Mouse (Mus musculus) liver, embryonic 11.5 days (tissue): ENCODE measurements around the gene Rbpjl. TPM values are rescaled to one million over a fixed set of nuclear protein-coding genes. Genes with fewer than 3 reads are reported as not detected.

Experiments used
- ATAC-seq: fragments of 200-750 bp; cut with Nextera tagmentation; replicated peaks from 2 replicates; pipeline ENCODE4 v1.8.0; 2017; ENCODE audit warnings: moderate number of reproducible peaks, mild to moderate bottlenecking, moderate TSS enrichment, moderate library complexity; ENCODE audit not compliant: low FRiP score
- DNase-seq: peaks from one replicate; pipeline ENCODE4 v3.0.0-alpha.2; 2017; ENCODE audit warnings: low spot score
- H3K27ac ChIP-seq: fragments of 300-500 bp; sonication (generic); 2 replicates; pipeline ENCODE4 v1.5.1; 2014; ENCODE audit warnings: mild to moderate bottlenecking, low read depth, low read length, control low read depth
- H3K27me3 ChIP-seq: fragments of 300-500 bp; sonication (generic); replicated peaks from 2 replicates; pipeline ENCODE4 v1.6.1; 2014; ENCODE audit warnings: low read length, mixed read lengths; ENCODE audit not compliant: control insufficient read depth, insufficient read depth
- H3K36me3 ChIP-seq: fragments of 300-500 bp; sonication (generic); 2 replicates; pipeline ENCODE4 v1.6.1; 2014; ENCODE audit warnings: mild to moderate bottlenecking, low read length, moderate library complexity, mixed read lengths; ENCODE audit not compliant: control insufficient read depth, insufficient read depth
- H3K4me1 ChIP-seq: fragments of 300-500 bp; sonication (generic); replicated peaks from 2 replicates; pipeline ENCODE4 v1.6.1; 2014; ENCODE audit warnings: low read length, mixed read lengths; ENCODE audit not compliant: control insufficient read depth, insufficient read depth
- H3K4me2 ChIP-seq: fragments of 300-500 bp; sonication (generic); 2 replicates; pipeline ENCODE4 v1.6.1; 2014; ENCODE audit warnings: mild to moderate bottlenecking, control low read depth, moderate library complexity
- H3K4me3 ChIP-seq: fragments of 300-500 bp; sonication (generic); 2 replicates; pipeline ENCODE4 v1.5.1; 2014; ENCODE audit warnings: low read depth, low read length, control low read depth
- H3K9ac ChIP-seq: fragments of 300-500 bp; sonication (generic); 2 replicates; pipeline ENCODE4 v1.6.1; 2014; ENCODE audit warnings: low read depth, low read length, control low read depth
- H3K9me3 ChIP-seq: fragments of 300-500 bp; sonication (generic); 2 replicates; pipeline ENCODE4 v1.6.1; 2016; ENCODE audit warnings: low read length, inconsistent platforms, mixed read lengths; ENCODE audit not compliant: control insufficient read depth
- WGBS: fragments of 180-500 bp; shearing (Covaris S2); extraction: QIAGEN DNeasy Blood & Tissue Kit; methylation state at CpG from one replicate; pipeline ENCODE4 v1.1.7; 2014; 5-methylcytosine and 5-hydroxymethylcytosine counted together
- polyA plus RNA-seq: library from polyadenylated mRNA; unstranded; fragments of >200 nt; fragmentation: Nextera tagmentation; extraction: Ambion mirVana; gene quantifications from 2 replicates; pipeline ENCODE4 v1.2.1, GENCODE M21; 2014

Rbpjl gene
- polyA plus RNA-seq, 1 experiment from 2014 or later, result 0.12 TPM

GRCm38 (mm10) chr2:164448921-164449320 lies 46.0 kb downstream of the Rbpjl start:
- ATAC-seq (no peak), DNase-seq (no peak)
- Histone ChIP-seq H3K9me3 (no peaks in the 10 kb centered on the region), H3K36me3 (no peaks in the 10 kb centered on the region), H3K27ac (no peak overlapping the region), H3K4me2 (no peak overlapping the region), H3K9ac (no peak overlapping the region), H3K4me1 (no peaks in the 10 kb centered on the region), H3K4me3 (no peak overlapping the region), H3K27me3 (peaks cover under 1% of the 10 kb centered on the region; the same call in 1 of the 2 replicates)
- WGBS, result 81% methylated on average over 5 of the region's 5 CpGs

- H3K36me3 ChIP-seq, result no peaks in the 10 kb centered on the region
- H3K9ac ChIP-seq, result no peak overlapping the region
- no peak for ATAC-seq
- 82% methylated on average over 14 of the region's 14 CpGs for WGBS
- no peak for DNase-seq
- no peak overlapping the region for H3K27ac ChIP-seq
- H3K4me3 ChIP-seq, result no peak overlapping the region
- H3K9me3 ChIP-seq, result no peaks in the 10 kb centered on the region
- no peak overlapping the region for H3K4me2 ChIP-seq
- no peaks in the 10 kb centered on the region for H3K4me1 ChIP-seq
- H3K27me3 ChIP-seq, result no peaks in the 10 kb centered on the region; the same call in 1 of the 2 replicates
Observed at GRCm38 (mm10) chr2:164449341-164450042, 46.6 kb downstream of the Rbpjl start.

DNA sequence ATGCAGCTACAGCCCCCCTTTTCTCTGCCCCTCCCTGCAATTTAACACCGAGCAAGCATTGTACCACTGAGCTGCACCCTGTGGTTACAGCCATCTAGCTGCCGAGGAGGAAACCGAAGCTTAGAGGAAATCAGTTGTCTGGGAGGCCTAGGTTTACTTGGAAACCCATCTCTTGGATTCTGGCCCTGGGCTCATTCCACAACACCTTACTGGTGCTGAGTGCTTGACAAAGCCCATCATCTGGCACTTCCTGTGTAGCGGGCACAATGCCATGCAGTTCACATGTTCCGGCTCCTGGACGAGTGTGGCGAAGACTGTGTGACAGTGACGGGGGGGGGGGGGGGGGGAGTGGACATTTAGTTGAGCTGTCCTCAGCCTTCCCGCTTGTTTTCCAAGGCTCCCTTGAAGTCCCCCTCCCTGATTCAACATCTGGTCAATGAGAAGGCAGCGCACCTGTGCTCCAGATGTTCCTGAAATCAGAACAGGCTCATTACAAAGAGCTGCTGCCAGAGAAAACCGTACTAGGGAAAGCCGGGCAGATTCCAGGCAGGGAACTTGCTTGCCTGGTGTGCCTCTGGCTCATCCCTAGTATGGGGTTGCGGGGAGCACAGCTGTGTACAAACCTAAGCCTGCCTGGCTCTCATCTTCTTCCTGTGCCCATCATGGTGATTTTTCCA lies 49.2 kb downstream of the Rbpjl start:
- H3K4me1 ChIP-seq, result peaks cover 11% of the 10 kb centered on the region; the same call in 1 of the 2 replicates
- no peak overlapping the region for H3K4me3 ChIP-seq

DNA sequence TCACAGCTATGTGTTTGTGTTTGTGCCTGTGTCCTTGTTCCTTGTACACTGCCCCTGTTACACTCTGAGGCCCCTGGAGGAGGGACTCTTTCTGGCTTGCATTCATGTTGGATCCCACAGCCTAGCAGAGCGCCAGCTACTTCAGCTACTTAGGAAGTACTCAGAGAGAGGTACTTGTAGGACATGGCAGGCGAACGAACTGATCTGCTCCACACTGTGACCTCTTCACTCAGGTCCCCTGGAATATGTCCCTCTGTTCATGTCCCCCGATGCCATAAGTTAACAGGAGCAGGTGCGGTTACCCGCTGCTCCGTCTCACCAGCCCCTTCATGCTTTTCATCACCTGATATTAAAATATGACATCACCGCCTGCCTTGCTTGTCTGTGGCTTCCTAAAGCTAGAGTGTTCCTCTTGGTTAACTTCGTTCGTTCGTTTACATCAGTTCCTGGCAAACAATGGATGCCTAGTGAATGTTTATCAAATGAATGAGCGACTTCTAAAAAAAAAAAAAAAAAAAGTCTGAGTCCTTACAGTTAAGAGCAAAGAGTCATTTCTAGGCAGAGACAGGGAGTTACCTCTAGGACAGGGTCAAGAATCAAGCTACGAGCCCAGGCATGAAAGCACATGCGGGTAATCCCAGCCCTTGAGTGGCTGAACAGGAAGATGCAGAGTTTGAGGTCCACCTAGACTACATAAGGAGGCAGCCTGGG lies 50.3 kb downstream of the Rbpjl start:
- H3K27me3 ChIP-seq, result no peaks in the 10 kb centered on the region; the same call in 1 of the 2 replicates
- H3K36me3 ChIP-seq, result no peaks in the 10 kb centered on the region
- WGBS, result 72% methylated on average over 14 of the region's 14 CpGs
- peaks cover 11% of the 10 kb centered on the region; the same call in 1 of the 2 replicates for H3K4me1 ChIP-seq
- no peak overlapping the region for H3K9ac ChIP-seq
- no peak overlapping the region for H3K27ac ChIP-seq
- H3K4me2 ChIP-seq, result no peak overlapping the region
- ATAC-seq (no peak), DNase-seq (no peak)
- no peak overlapping the region for H3K4me3 ChIP-seq
- no peaks in the 10 kb centered on the region for H3K9me3 ChIP-seq

More for the DNA sequence above, 49.2 kb downstream of the Rbpjl start:
- no peaks in the 10 kb centered on the region for H3K9me3 ChIP-seq
- no peak overlapping the region for H3K4me2 ChIP-seq
- ATAC-seq (no peak), DNase-seq (no peak)
- no peaks in the 10 kb centered on the region for H3K36me3 ChIP-seq
- H3K27me3 ChIP-seq, result no peaks in the 10 kb centered on the region; the same call in 1 of the 2 replicates
- WGBS, result 58% methylated on average over 13 of the region's 13 CpGs
- no peak overlapping the region for H3K27ac ChIP-seq
- H3K9ac ChIP-seq, result no peak overlapping the region

DNA sequence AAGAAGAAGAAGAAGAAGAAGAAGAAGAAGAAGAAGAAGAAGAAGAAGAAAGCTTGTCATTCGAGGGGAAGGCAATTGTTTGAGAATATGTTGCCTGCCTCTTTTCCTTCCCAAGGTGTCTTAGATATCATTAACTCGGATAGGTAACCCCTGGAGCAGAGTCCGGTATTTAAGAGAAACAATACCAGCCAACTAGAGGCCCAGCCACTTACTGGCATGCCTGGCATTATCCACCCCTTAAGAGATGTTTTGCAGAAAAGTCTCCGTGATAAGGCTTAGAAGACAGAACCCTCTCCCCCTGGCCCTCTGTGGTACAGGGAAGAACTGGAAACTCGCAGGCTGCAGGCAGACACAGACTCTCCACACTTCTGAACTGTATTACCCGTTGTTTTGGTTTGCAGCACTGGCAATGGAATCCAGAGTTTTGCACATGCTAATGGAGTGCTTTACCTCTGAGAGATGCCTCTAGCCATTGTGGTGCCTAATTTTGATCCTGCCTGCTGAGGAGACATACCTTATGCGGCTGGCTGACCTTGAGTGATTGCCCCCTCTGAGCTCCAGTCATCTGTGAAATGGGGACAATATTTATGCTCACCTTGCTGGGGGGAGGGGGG lies 51.1 kb downstream of the Rbpjl start:
- Histone ChIP-seq H3K4me3 (no peak overlapping the region), H3K27ac (no peak overlapping the region), H3K36me3 (no peaks in the 10 kb centered on the region), H3K9ac (no peak overlapping the region), H3K4me1 (peaks cover 11% of the 10 kb centered on the region; the same call in 1 of the 2 replicates), H3K4me2 (no peak overlapping the region), H3K9me3 (no peaks in the 10 kb centered on the region), H3K27me3 (no peaks in the 10 kb centered on the region; the same call in 1 of the 2 replicates)
- no peak for DNase-seq
- ATAC-seq, result no peak
- WGBS, result 61% methylated on average over 7 of the region's 7 CpGs

DNA sequence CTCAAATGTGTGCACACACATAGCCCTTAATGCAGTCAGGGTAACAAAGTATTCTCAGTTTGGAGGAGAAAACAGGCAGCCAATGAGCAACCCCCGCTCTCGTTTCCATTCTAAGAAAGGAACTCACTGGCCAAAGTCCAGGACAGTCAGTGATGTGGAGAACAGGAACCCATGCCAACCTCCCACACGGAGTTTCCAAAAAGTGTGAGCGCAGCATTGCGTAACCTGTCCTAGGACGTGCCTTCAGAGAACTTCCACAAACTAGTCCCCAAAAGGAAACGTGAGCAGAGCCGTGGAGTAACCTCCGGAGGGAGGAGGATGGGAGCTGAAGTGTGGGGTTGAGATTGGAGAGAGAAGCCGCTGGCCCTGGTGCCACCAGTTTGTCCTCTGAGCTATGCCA lies 51.9 kb downstream of the Rbpjl start:
- Histone ChIP-seq H3K27me3 (no peaks in the 10 kb centered on the region; the same call in 1 of the 2 replicates), H3K9ac (no peak overlapping the region), H3K4me1 (peaks cover 11% of the 10 kb centered on the region; the same call in 1 of the 2 replicates), H3K4me3 (no peak overlapping the region), H3K4me2 (no peak overlapping the region), H3K9me3 (no peaks in the 10 kb centered on the region), H3K27ac (no peak overlapping the region), H3K36me3 (no peaks in the 10 kb centered on the region)
- 56% methylated on average over 10 of the region's 10 CpGs for WGBS
- no peak for DNase-seq
- ATAC-seq, result no peak

GRCm38 (mm10) chr2:164455421-164456190 lies 52.7 kb downstream of the Rbpjl start:
- no peaks in the 10 kb centered on the region for H3K36me3 ChIP-seq
- no peak overlapping the region for H3K4me2 ChIP-seq
- H3K4me1 ChIP-seq, result peaks cover 11% of the 10 kb centered on the region; the same call in 1 of the 2 replicates
- DNase-seq, result no peak
- WGBS, result 76% methylated on average over 6 of the region's 6 CpGs
- no peak overlapping the region for H3K9ac ChIP-seq
- ATAC-seq, result no peak
- no peak overlapping the region for H3K27ac ChIP-seq
- H3K27me3 ChIP-seq, result no peaks in the 10 kb centered on the region; the same call in 1 of the 2 replicates
- H3K9me3 ChIP-seq, result no peaks in the 10 kb centered on the region
- H3K4me3 ChIP-seq, result no peak overlapping the region

DNA sequence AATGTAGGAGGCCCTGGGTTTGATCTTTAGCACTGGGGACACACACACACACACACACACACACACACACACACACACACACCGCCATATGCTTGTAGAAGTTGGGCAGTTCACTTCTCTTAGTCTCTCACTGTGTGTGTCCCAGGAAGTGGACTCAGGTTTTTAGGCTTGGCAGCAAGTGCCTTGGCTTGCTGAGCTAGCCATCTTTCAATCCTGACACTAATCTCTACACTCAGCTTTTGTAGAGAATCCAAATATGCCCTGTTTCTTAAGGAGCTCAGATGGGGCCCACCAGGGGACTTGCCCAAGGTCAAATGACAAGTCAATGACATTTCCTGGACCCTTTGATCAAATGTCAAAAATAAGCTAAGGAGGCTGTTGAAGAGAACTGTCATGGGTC lies 53.5 kb downstream of the Rbpjl start:
- ATAC-seq (no peak), DNase-seq (no peak)
- Histone ChIP-seq H3K9ac (no peak overlapping the region), H3K4me1 (peaks cover 11% of the 10 kb centered on the region; the same call in 1 of the 2 replicates), H3K9me3 (no peaks in the 10 kb centered on the region), H3K4me2 (no peak overlapping the region), H3K4me3 (no peak overlapping the region), H3K27ac (peak overlapping the region; percentile 59), H3K36me3 (no peaks in the 10 kb centered on the region), H3K27me3 (no peaks in the 10 kb centered on the region; the same call in 1 of the 2 replicates)
- WGBS, result 57% methylated on average over 1 of the region's 1 CpGs
